Mouse (Mus musculus): Measurements from ENCODE around the gene Jph3. TPM values are rescaled to one million over a fixed set of nuclear protein-coding genes. Genes with fewer than 3 reads are reported as not detected.

The Jph3 gene
- polyA plus RNA-seq, 1 experiment from 2014 or later, result 1.3 TPM

Other genes with a start within 250 kb of the Jph3 start
- gene 1700018B08Rik, start 185.3 kb upstream of the Jph3 start, polyA plus RNA-seq (2015; fragmentation: Nextera tagmentation; extraction: Ambion mirVana), result not detected in 2 replicates
- gene Fbxo31, start 150.8 kb upstream of the Jph3 start, polyA plus RNA-seq (2015; fragmentation: Nextera tagmentation; extraction: Ambion mirVana), result 16.6 and 17.5 TPM in 2 replicates
- gene Map1lc3b, start 139.3 kb upstream of the Jph3 start, polyA plus RNA-seq (2015; fragmentation: Nextera tagmentation; extraction: Ambion mirVana), result 183 and 189 TPM in 2 replicates
- gene Zcchc14, start 76.7 kb upstream of the Jph3 start, polyA plus RNA-seq (2015; fragmentation: Nextera tagmentation; extraction: Ambion mirVana), result 16.3 and 17.2 TPM in 2 replicates
- 42.7 and 45.5 TPM in 2 replicates for gene Klhdc4, start 99.9 kb downstream of the Jph3 start, polyA plus RNA-seq (2015; fragmentation: Nextera tagmentation; extraction: Ambion mirVana)
- gene Slc7a5, start 178.1 kb downstream of the Jph3 start, polyA plus RNA-seq (2015; fragmentation: Nextera tagmentation; extraction: Ambion mirVana), result 16.7 and 19.3 TPM in 2 replicates
- gene Car5a, start 215.3 kb downstream of the Jph3 start, polyA plus RNA-seq (2015; fragmentation: Nextera tagmentation; extraction: Ambion mirVana), result 0.40 TPM in 1 of 2 replicates, not detected in the other
- gene Banp, start 220.1 kb downstream of the Jph3 start, polyA plus RNA-seq (2015; fragmentation: Nextera tagmentation; extraction: Ambion mirVana), result 41.2 and 43.3 TPM in 2 replicates